Mouse (Mus musculus): ENCODE data around the gene Shmt2.

DNA sequence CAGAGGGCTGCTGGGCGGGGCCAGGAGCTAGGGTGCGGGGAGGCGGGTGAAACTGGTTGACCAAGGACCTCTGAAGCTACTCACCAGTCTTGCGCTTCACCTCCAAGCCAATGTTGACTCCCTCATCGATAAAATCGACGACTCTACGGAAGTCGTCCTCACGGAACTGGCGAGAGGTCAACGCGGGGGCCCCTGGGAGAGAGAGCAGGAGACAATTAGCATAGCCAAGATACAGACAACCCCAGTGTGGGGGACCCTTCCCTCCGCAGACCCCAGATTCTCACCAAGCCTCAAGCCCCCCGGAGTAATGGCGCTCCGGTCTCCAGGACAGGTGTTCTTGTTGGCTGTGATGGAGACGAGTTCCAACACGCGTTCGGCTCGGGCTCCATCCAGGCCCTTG is 4.3 kb downstream of the Shmt2 start:
- no peak for TF ChIP-seq CTCF (IDR thresholded peaks at IDR 0.05; ENCODE audit: insufficient read depth, low read depth, low read length)
- no peak for TF ChIP-seq POLR2A (IDR thresholded peaks at IDR 0.05; ENCODE audit: insufficient read depth, low read depth, low read length)
